Mouse (Mus musculus): ENCODE results near the gene Brap. TPM values are rescaled to one million over a fixed set of nuclear protein-coding genes. Genes with fewer than 3 reads are reported as not detected.

The Brap gene
- total RNA-seq, 1 experiment from 2014 or later = 55.0 TPM

DNA sequence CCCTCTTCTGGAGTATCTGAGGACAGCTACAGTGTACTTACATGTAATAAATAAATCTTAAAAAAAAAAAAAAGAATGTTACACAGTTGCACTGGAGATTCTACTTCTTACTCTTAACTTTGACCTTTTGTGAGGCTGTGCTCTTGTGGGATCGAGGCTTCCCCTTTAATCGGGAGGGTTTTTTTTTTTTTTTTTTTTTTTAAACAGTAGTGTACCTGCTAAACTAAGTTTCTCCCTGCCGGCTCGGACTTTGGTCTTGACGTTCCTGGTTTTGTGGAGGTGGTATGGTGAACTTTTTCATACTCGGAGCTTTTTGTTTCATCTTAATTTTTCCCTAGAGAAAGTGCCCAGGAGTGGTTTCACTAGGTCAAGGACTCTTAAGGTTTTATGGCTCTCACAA lies 54.6 kb downstream of the Brap start:
- DNase-seq = no peak

- no peak for DNase-seq
Observed at GRCm38 (mm10) chr5:121718462-121718861, 58.1 kb downstream of the Brap start.

DNA sequence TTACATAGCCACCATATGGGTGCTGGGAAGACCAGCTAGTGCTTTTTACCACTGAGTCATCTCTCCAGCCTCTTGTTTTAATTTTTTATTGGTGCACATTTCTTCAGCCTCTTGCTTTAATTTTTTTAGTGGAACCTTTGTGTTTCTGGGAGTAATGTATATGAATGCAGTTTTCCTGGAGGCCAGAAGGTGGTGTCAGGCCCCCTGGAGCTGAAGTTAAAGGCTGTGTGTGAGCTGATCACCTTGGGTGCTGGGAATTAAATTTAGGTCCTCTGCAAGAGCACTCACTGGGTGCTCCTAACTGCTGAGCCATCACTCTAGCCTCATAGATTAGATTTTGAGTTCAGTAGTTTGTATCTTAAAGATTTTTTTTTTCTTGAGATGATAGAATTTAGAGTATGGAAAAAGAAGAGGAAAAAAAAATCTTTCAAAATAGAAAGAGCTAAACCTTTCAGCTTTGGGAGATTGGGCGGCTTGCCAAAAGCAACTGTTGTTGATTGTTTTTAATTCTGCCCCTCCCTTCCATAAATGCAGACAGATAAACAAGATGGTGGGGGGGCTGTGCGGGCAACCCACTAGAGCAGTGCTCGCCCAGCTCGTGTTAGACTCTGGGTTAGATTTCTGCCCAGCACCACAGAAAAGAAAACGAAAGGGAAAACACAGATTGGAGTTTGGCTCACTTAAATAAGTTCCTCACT lies 60.7 kb downstream of the Brap start:
- DNase-seq = no peak

GRCm38 (mm10) chr5:121721841-121722240 lies 61.5 kb downstream of the Brap start:
- DNase-seq = peak; percentile 54

- DNase-seq = no peak
Observed at GRCm38 (mm10) chr5:121724678-121725077, 64.3 kb downstream of the Brap start.

- no peak for DNase-seq
Observed at GRCm38 (mm10) chr5:121730057-121730456, 69.7 kb downstream of the Brap start.

GRCm38 (mm10) chr5:121736641-121737040 lies 76.3 kb downstream of the Brap start:
- DNase-seq = no peak

Other genes starting within 250 kb of the Brap start
- gene Tmem116, start 208.7 kb upstream of the Brap start, total RNA-seq (2021) = 1.5 and 2.1 TPM in 2 replicates
- 110 and 116 TPM in 2 replicates for gene Erp29, start 208.1 kb upstream of the Brap start, total RNA-seq (2021)
- gene Adam1b, start 157.1 kb upstream of the Brap start, total RNA-seq (2021) = not detected in 2 replicates
- gene Adam1a, start 115.1 kb upstream of the Brap start, total RNA-seq (2021) = 5.7 and 5.8 TPM in 2 replicates
- gene Gm42878, start 115.1 kb upstream of the Brap start, total RNA-seq (2021) = not detected in 2 replicates
- gene Mapkapk5, start 114.7 kb upstream of the Brap start, total RNA-seq (2021) = 93.2 and 96.4 TPM in 2 replicates
- gene Aldh2, start 66.7 kb upstream of the Brap start, total RNA-seq (2021) = 1,038 and 1,196 TPM in 2 replicates
- gene Acad12, start 41.6 kb upstream of the Brap start, total RNA-seq (2021) = 25.1 and 29.1 TPM in 2 replicates
- gene Acad10, start within 50 bp of the Brap start, total RNA-seq (2021) = 36.5 and 41.1 TPM in 2 replicates
- 170 and 187 TPM in 2 replicates for gene Atxn2, start 50.8 kb downstream of the Brap start, total RNA-seq (2021)
- 35.6 and 43.0 TPM in 2 replicates for gene Sh2b3, start 177.1 kb downstream of the Brap start, total RNA-seq (2021)
- gene Pheta1, start 188.4 kb downstream of the Brap start, total RNA-seq (2021) = 7.1 and 8.8 TPM in 2 replicates